Mouse (Mus musculus) G1E-ER4 (cell line): ENCODE data around the gene Gm8439. TPM values are rescaled to one million over a fixed set of nuclear protein-coding genes. Genes with fewer than 3 reads are reported as not detected.

ENCODE experiments used
- GATA1 ChIP-seq: IDR thresholded peaks from one replicate; pipeline ENCODE4 v1.8.0; 2012; ENCODE audit warnings: low read length, inconsistent platforms
- polyA plus RNA-seq: library from polyadenylated mRNA; stranded (reverse); fragments of >175 nt; gene quantifications from 2 replicates; pipeline ENCODE4 v1.2.3, GENCODE M21; 2012

Gm8439 gene
- polyA plus RNA-seq, result not detected in 2 replicates

GRCm38 (mm10) chr4:120588445-120588844 lies at the start of gene Gm8439:
TSS of gene Gm8439 (plus strand) at chr4:120588745.
- no peak for TF ChIP-seq GATA1

GRCm38 (mm10) chr4:120544896-120545295 lies 43.6 kb upstream of the Gm8439 start:
- no peak for TF ChIP-seq GATA1

GRCm38 (mm10) chr4:120556592-120556991 lies 32.0 kb upstream of the Gm8439 start:
- no peak for TF ChIP-seq GATA1

- no peak for TF ChIP-seq GATA1
These were observed 22.8 kb upstream of the Gm8439 start for GRCm38 (mm10) chr4:120565726-120566125.

- no peak for TF ChIP-seq GATA1
These were observed 20.5 kb upstream of the Gm8439 start for GRCm38 (mm10) chr4:120568005-120568404.

GRCm38 (mm10) chr4:120569025-120569424 lies 19.5 kb upstream of the Gm8439 start:
- no peak for TF ChIP-seq GATA1

GRCm38 (mm10) chr4:120569486-120570437 lies 18.8 kb upstream of the Gm8439 start, which contains the start of gene Ctps:
TSS of gene Ctps (minus strand) at chr4:120570276.
- no peak for TF ChIP-seq GATA1

GRCm38 (mm10) chr4:120570438-120571069 lies 18.0 kb upstream of the Gm8439 start:
- TF ChIP-seq GATA1, result no peak

GRCm38 (mm10) chr4:120571070-120571464 lies 17.5 kb upstream of the Gm8439 start:
- TF ChIP-seq GATA1, result no peak

GRCm38 (mm10) chr4:120571691-120572090 lies 16.9 kb upstream of the Gm8439 start:
- TF ChIP-seq GATA1, result no peak

- TF ChIP-seq GATA1, result no peak
These were observed 7.7 kb upstream of the Gm8439 start for GRCm38 (mm10) chr4:120580894-120581293.

GRCm38 (mm10) chr4:120581711-120582110 lies 6.8 kb upstream of the Gm8439 start:
- no peak for TF ChIP-seq GATA1

- no peak for TF ChIP-seq GATA1
These were observed 1.6 kb upstream of the Gm8439 start for GRCm38 (mm10) chr4:120586986-120587385.

- TF ChIP-seq GATA1, result no peak
These were observed 525 bp downstream of the Gm8439 start for GRCm38 (mm10) chr4:120589070-120589469.

- no peak for TF ChIP-seq GATA1
These were observed 1.4 kb downstream of the Gm8439 start for GRCm38 (mm10) chr4:120589815-120590422.

GRCm38 (mm10) chr4:120590973-120591372 lies 2.4 kb downstream of the Gm8439 start:
- TF ChIP-seq GATA1, result no peak
